Mouse (Mus musculus) forebrain, embryonic 14.5 days (tissue): ENCODE measurements around the gene Spink4. TPM values are rescaled to one million over a fixed set of nuclear protein-coding genes. Genes with fewer than 3 reads are reported as not detected.
"Not testable (repeated sequence)": the region's sequence is repeated elsewhere in the genome, so short reads cannot be mapped to it uniquely, and the experiment has no call there.

Experiments
- ATAC-seq: fragments of 200-750 bp; cut with Nextera tagmentation; 2 replicates; pipeline ENCODE4 v1.8.0; 2017; ENCODE audit warnings: mild to moderate bottlenecking, moderate library complexity
- DNase-seq: peaks from one replicate; pipeline ENCODE4 v3.0.0-alpha.2; 2015; ENCODE audit warnings: low spot score
- H3K27ac ChIP-seq: fragments of 300-500 bp; sonication (generic); 2 replicates; pipeline ENCODE4 v1.5.1; 2014; ENCODE audit warnings: low read depth, mild to moderate bottlenecking, control low read depth, low read length, moderate library complexity
- H3K27me3 ChIP-seq: fragments of 300-500 bp; sonication (generic); replicated peaks from 2 replicates; pipeline ENCODE4 v1.6.1; 2014; ENCODE audit warnings: low read length, control low read depth, mixed read lengths; ENCODE audit not compliant: control insufficient read depth, insufficient read depth
- H3K36me3 ChIP-seq: fragments of 300-500 bp; sonication (generic); 2 replicates; pipeline ENCODE4 v1.6.1; 2014; ENCODE audit warnings: low read length, control low read depth; ENCODE audit not compliant: control insufficient read depth, insufficient read depth
- H3K4me1 ChIP-seq: fragments of 300-500 bp; sonication (generic); 2 replicates; pipeline ENCODE4 v1.6.1; 2014; ENCODE audit warnings: antibody characterized with exemption, low read length, control low read depth; ENCODE audit not compliant: control insufficient read depth, insufficient read depth
- H3K4me2 ChIP-seq: fragments of 300-500 bp; sonication (generic); 2 replicates; pipeline ENCODE4 v1.6.1; 2014; ENCODE audit warnings: mild to moderate bottlenecking, control low read depth, low read length
- H3K4me3 ChIP-seq: fragments of 300-500 bp; sonication (generic); 2 replicates; pipeline ENCODE4 v1.5.1; 2014; ENCODE audit warnings: low read depth, low read length, control low read depth
- H3K9ac ChIP-seq: fragments of 300-500 bp; sonication (generic); 2 replicates; pipeline ENCODE4 v1.6.1; 2014; ENCODE audit warnings: mild to moderate bottlenecking, low read length, control low read depth, moderate library complexity
- H3K9me3 ChIP-seq: fragments of 300-500 bp; sonication (generic); replicated peaks from 2 replicates; pipeline ENCODE4 v1.6.1; 2016; ENCODE audit warnings: low read length, control low read depth, mixed read lengths; ENCODE audit not compliant: control insufficient read depth
- WGBS: fragments of 180-500 bp; shearing (Covaris S2); extraction: QIAGEN DNeasy Blood & Tissue Kit; methylation state at CpG from one replicate; pipeline ENCODE4 v1.1.7; 2014; 5-methylcytosine and 5-hydroxymethylcytosine counted together
- polyA plus RNA-seq: library from polyadenylated mRNA; unstranded; fragments of >200 nt; fragmentation: Nextera tagmentation; extraction: Ambion mirVana; gene quantifications from 2 replicates; pipeline ENCODE4 v1.2.1, GENCODE M21; 2014

The Spink4 gene
- polyA plus RNA-seq, 1 experiment from 2014 or later, result not detected

- ATAC-seq (no peak), DNase-seq (no peak)
- Histone ChIP-seq H3K9ac (no peak overlapping the region), H3K27ac (no peak overlapping the region), H3K4me3 (no peak overlapping the region), H3K9me3 (no peaks in the 10 kb centered on the region), H3K4me2 (no peak overlapping the region), H3K27me3 (no peaks in the 10 kb centered on the region), H3K4me1 (no peaks in the 10 kb centered on the region), H3K36me3 (no peaks in the 10 kb centered on the region)
- WGBS, result 92% methylated on average over 7 of the region's 7 CpGs
Observed at GRCm38 (mm10) chr4:40916592-40917155, 3.2 kb upstream of the Spink4 start.

- no peak overlapping the region for H3K4me3 ChIP-seq
- DNase-seq (no peak), ATAC-seq (no peak)
- no peaks in the 10 kb centered on the region for H3K4me1 ChIP-seq
- no peaks in the 10 kb centered on the region for H3K9me3 ChIP-seq
- no peak overlapping the region for H3K27ac ChIP-seq
- WGBS, result 84% methylated on average over 2 of the region's 2 CpGs
- no peak overlapping the region for H3K9ac ChIP-seq
- no peaks in the 10 kb centered on the region for H3K27me3 ChIP-seq
- H3K4me2 ChIP-seq, result no peak overlapping the region
- H3K36me3 ChIP-seq, result no peaks in the 10 kb centered on the region
Observed at GRCm38 (mm10) chr4:40920576-40920975, 724 bp downstream of the Spink4 start.

- no peak overlapping the region for H3K27ac ChIP-seq
- H3K27me3 ChIP-seq, result no peaks in the 10 kb centered on the region
- ATAC-seq, result no peak
- no peaks in the 10 kb centered on the region for H3K9me3 ChIP-seq
- H3K4me3 ChIP-seq, result no peak overlapping the region
- no peak for DNase-seq
- no peak overlapping the region for H3K4me2 ChIP-seq
- 70% methylated on average over 3 of the region's 3 CpGs for WGBS
- H3K9ac ChIP-seq, result no peak overlapping the region
- no peaks in the 10 kb centered on the region for H3K36me3 ChIP-seq
- H3K4me1 ChIP-seq, result no peaks in the 10 kb centered on the region
Observed at GRCm38 (mm10) chr4:40921288-40921687, 1.4 kb downstream of the Spink4 start.

GRCm38 (mm10) chr4:40923087-40923651 is 3.3 kb downstream of the Spink4 start:
- Histone ChIP-seq H3K9me3 (no peaks in the 10 kb centered on the region), H3K4me3 (no peak overlapping the region), H3K27ac (no peak overlapping the region), H3K4me1 (no peaks in the 10 kb centered on the region), H3K4me2 (no peak overlapping the region), H3K36me3 (no peaks in the 10 kb centered on the region), H3K9ac (no peak overlapping the region), H3K27me3 (no peaks in the 10 kb centered on the region)
- DNase-seq (no peak), ATAC-seq (no peak)
- WGBS, result 87% methylated on average over 6 of the region's 6 CpGs

GRCm38 (mm10) chr4:40925568-40925967 is 5.7 kb downstream of the Spink4 start:
- Histone ChIP-seq H3K4me3 (no peak overlapping the region), H3K4me1 (no peaks in the 10 kb centered on the region), H3K9me3 (no peaks in the 10 kb centered on the region), H3K27ac (no peak overlapping the region), H3K36me3 (no peaks in the 10 kb centered on the region), H3K27me3 (no peaks in the 10 kb centered on the region), H3K4me2 (no peak overlapping the region), H3K9ac (no peak overlapping the region)
- ATAC-seq, result no peak
- 51% methylated on average over 3 of the region's 3 CpGs for WGBS
- DNase-seq, result no peak

- Histone ChIP-seq H3K9ac (no peak overlapping the region), H3K9me3 (no peaks in the 10 kb centered on the region), H3K4me2 (no peak overlapping the region), H3K4me1 (no peaks in the 10 kb centered on the region), H3K27me3 (no peaks in the 10 kb centered on the region), H3K27ac (no peak overlapping the region), H3K4me3 (no peak overlapping the region), H3K36me3 (peaks cover 8% of the 10 kb centered on the region)
- DNase-seq, result no peak
- no peak for ATAC-seq
- WGBS, result 91% methylated on average over 7 of the region's 7 CpGs
Observed at GRCm38 (mm10) chr4:40929046-40929445, 9.2 kb downstream of the Spink4 start.

- WGBS, result 92% methylated on average over 5 of the region's 5 CpGs
- Histone ChIP-seq H3K4me2 (no peak overlapping the region), H3K9me3 (no peaks in the 10 kb centered on the region), H3K4me1 (no peaks in the 10 kb centered on the region), H3K27ac (no peak overlapping the region), H3K36me3 (peaks cover 43% of the 10 kb centered on the region), H3K9ac (no peak overlapping the region), H3K27me3 (no peaks in the 10 kb centered on the region), H3K4me3 (no peak overlapping the region)
- DNase-seq, result no peak
- ATAC-seq, result no peak
Observed at GRCm38 (mm10) chr4:40933694-40934093, 13.8 kb downstream of the Spink4 start.

- not testable (repeated sequence) for H3K9ac ChIP-seq, H3K4me2 ChIP-seq, H3K27me3 ChIP-seq, H3K27ac ChIP-seq, H3K4me1 ChIP-seq, H3K4me3 ChIP-seq, H3K9me3 ChIP-seq, ATAC-seq, DNase-seq
- WGBS, result 96% methylated on average over 3 of the region's 3 CpGs
- peaks cover 49% of the 10 kb centered on the region for H3K36me3 ChIP-seq
Observed at GRCm38 (mm10) chr4:40934369-40934768, 14.5 kb downstream of the Spink4 start.

- peaks cover 68% of the 10 kb centered on the region for H3K36me3 ChIP-seq
Observed at GRCm38 (mm10) chr4:40936175-40936839, 16.5 kb downstream of the Spink4 start.

More at GRCm38 (mm10) chr4:40936175-40936839, 16.5 kb downstream of the Spink4 start:
- Histone ChIP-seq H3K9me3 (0 out of 2 replicates have a peak, but pooled peaks cover 10% of the 10 kb centered on the region), H3K27ac (no peak overlapping the region), H3K4me3 (no peak overlapping the region), H3K27me3 (no peaks in the 10 kb centered on the region), H3K4me1 (no peaks in the 10 kb centered on the region), H3K4me2 (no peak overlapping the region), H3K9ac (no peak overlapping the region)
- DNase-seq (no peak), ATAC-seq (no peak)
- WGBS, result 88% methylated on average over 9 of the region's 9 CpGs
